Mouse (Mus musculus) neural tube, embryonic 13.5 days (tissue): Measurements from ENCODE around the gene Stard10. TPM values are rescaled to one million over a fixed set of nuclear protein-coding genes. Genes with fewer than 3 reads are reported as not detected.

Experiments
- ATAC-seq: fragments of 200-750 bp; cut with Nextera tagmentation; 2 replicates; pipeline ENCODE4 v1.8.0; 2017; ENCODE audit warnings: low read depth, mild to moderate bottlenecking, moderate TSS enrichment, moderate library complexity
- H3K27ac ChIP-seq: fragments of 300-500 bp; sonication (generic); replicated peaks from 2 replicates; pipeline ENCODE4 v1.5.1; 2015; ENCODE audit warnings: moderate library complexity, mild to moderate bottlenecking, inconsistent platforms
- H3K27me3 ChIP-seq: fragments of 300-500 bp; sonication (generic); 2 replicates; pipeline ENCODE4 v1.6.1; 2015; ENCODE audit warnings: mild to moderate bottlenecking, inconsistent platforms
- H3K36me3 ChIP-seq: fragments of 300-500 bp; sonication (generic); 2 replicates; pipeline ENCODE4 v1.6.1; 2015; ENCODE audit warnings: mild to moderate bottlenecking, inconsistent platforms
- H3K4me1 ChIP-seq: fragments of 300-500 bp; sonication (generic); replicated peaks from 2 replicates; pipeline ENCODE4 v1.6.1; 2015; ENCODE audit warnings: inconsistent platforms
- H3K4me2 ChIP-seq: fragments of 300-500 bp; sonication (generic); 2 replicates; pipeline ENCODE4 v1.6.1; 2015; ENCODE audit warnings: inconsistent platforms, mild to moderate bottlenecking, moderate library complexity
- H3K4me3 ChIP-seq: fragments of 300-500 bp; sonication (generic); 2 replicates; pipeline ENCODE4 v1.5.1; 2015; ENCODE audit warnings: mild to moderate bottlenecking, inconsistent platforms
- H3K9ac ChIP-seq: fragments of 300-500 bp; sonication (generic); 2 replicates; pipeline ENCODE4 v1.6.1; 2015; ENCODE audit warnings: moderate library complexity, mild to moderate bottlenecking, inconsistent platforms
- H3K9me3 ChIP-seq: fragments of 300-500 bp; sonication (generic); 2 replicates; pipeline ENCODE4 v1.6.1; 2016; ENCODE audit warnings: inconsistent platforms
- WGBS: fragments of 180-500 bp; shearing (Covaris S2); methylation state at CpG from one replicate; pipeline ENCODE4 v1.1.7; 2015; 5-methylcytosine and 5-hydroxymethylcytosine counted together
- polyA plus RNA-seq: library from polyadenylated mRNA; unstranded; fragments of >200 nt; fragmentation: Nextera tagmentation; extraction: Ambion mirVana; gene quantifications from 2 replicates; pipeline ENCODE4 v1.2.1, GENCODE M21; 2015

Gene Stard10
- 9.2 and 9.6 TPM in 2 replicates for polyA plus RNA-seq

GRCm38 (mm10) chr7:101317014-101317413, at the start of gene Stard10:
TSS of gene Stard10 (plus strand) at chr7:101317086.
- no peak for ATAC-seq
- Histone ChIP-seq H3K9me3 (no peaks in the 10 kb centered on the region), H3K4me3 (no peak within 1 kb of the TSS), H3K4me2 (no peak within 1 kb of the TSS), H3K4me1 (peaks cover 14% of the 10 kb centered on the region), H3K9ac (no peak within 1 kb of the TSS), H3K27ac (no peak within 1 kb of the TSS), H3K27me3 (peaks cover 31% of the 10 kb centered on the region), H3K36me3 (no peaks in the 10 kb centered on the region)
- 78% methylated on average over 3 of the region's 3 CpGs for WGBS

GRCm38 (mm10) chr7:101267457-101268259, 49.2 kb upstream of the Stard10 start:
- H3K4me2 ChIP-seq = no peak overlapping the region
- H3K27ac ChIP-seq = no peak overlapping the region
- H3K4me3 ChIP-seq = no peak overlapping the region
- H3K9ac ChIP-seq = no peak overlapping the region
- H3K9me3 ChIP-seq = no peaks in the 10 kb centered on the region
- no peaks in the 10 kb centered on the region for H3K4me1 ChIP-seq
- H3K36me3 ChIP-seq = peaks cover 16% of the 10 kb centered on the region
- H3K27me3 ChIP-seq = no peaks in the 10 kb centered on the region
- no peak for ATAC-seq
- WGBS = 87% methylated on average over 3 of the region's 3 CpGs

DNA sequence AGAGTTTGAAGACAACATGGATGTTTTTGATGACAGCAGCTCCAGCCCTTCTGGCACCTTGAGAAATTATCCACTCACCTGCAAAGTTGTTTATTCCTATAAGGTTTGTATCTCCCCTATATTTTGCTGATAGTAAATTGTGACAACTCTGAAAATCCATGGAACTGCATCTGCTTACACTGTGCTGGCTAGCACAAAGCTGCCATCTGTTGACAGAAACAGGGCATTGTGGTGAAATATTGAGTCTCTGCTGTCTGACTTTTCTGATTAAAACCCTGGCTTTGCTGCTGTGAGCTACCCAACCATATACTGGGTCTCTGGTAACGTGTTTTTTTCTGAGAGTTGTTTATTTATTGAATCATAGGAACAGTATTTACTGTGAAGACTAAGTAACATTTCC, 45.3 kb upstream of the Stard10 start:
- WGBS = 88% methylated on average over 1 of the region's 1 CpGs
- Histone ChIP-seq H3K9ac (no peak overlapping the region), H3K9me3 (no peaks in the 10 kb centered on the region), H3K4me1 (no peaks in the 10 kb centered on the region), H3K4me2 (no peak overlapping the region), H3K27me3 (no peaks in the 10 kb centered on the region), H3K4me3 (no peak overlapping the region), H3K27ac (no peak overlapping the region), H3K36me3 (peaks cover 39% of the 10 kb centered on the region)
- ATAC-seq = no peak

DNA sequence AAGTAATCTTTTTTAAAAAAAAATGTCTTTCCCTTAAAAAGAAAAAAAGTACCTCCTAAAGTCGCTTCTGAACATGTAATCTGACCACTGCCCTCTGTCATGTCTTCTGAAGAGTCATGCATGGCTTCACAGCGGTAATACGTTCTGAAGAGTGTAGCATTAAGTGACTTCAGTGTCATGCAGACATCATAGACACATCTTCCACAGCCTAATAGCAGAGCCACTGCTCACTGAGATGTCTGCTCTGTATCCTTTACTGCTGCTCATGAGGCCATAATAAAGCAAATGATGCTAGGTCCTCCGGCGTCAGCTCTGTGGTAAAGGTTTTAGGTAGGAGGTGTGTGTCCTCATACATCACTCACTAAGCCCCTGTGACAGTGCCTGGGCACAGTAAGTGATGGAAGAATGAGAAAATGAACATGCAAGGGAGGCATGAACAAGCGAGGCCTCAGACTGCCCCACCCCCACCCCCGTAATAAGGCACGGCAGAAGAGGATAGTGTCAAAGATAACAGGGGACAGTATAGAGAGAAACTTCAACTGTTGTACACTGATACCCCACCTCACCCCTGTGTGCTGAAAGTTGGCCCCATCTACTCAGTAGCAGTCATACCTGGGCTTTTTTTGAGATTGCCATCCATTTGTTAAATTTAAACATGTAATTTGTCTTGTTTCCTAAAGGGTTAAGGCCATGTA, 44.3 kb upstream of the Stard10 start:
- Histone ChIP-seq H3K27me3 (no peaks in the 10 kb centered on the region), H3K4me2 (no peak overlapping the region), H3K27ac (no peak overlapping the region), H3K4me3 (no peak overlapping the region), H3K9ac (no peak overlapping the region), H3K9me3 (no peaks in the 10 kb centered on the region), H3K4me1 (no peaks in the 10 kb centered on the region), H3K36me3 (peaks cover 48% of the 10 kb centered on the region)
- ATAC-seq = no peak
- 91% methylated on average over 8 of the region's 8 CpGs for WGBS

DNA sequence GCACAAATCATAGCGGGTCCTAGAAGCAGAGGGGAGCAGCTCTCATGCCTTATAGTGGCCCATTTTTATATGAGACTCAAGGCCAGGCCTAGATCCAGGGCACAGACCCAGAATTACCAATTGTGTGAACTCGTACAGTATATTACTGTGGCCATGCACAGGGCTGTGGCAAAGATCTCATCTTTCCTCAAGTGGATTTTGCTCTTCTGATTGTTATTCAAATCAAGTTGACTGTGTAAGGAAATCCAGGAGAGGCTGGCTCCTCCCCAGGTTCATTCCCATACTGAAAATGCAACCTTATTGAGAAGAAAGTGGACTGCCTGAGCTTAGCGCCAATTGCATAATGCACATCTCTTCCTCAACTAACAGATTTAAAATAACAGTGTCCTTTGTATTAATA, 34.2 kb upstream of the Stard10 start:
- H3K4me1 ChIP-seq = no peaks in the 10 kb centered on the region
- H3K9ac ChIP-seq = no peak overlapping the region
- H3K4me2 ChIP-seq = no peak overlapping the region
- 92% methylated on average over 3 of the region's 3 CpGs for WGBS
- peaks cover 81% of the 10 kb centered on the region for H3K36me3 ChIP-seq
- no peak overlapping the region for H3K4me3 ChIP-seq
- ATAC-seq = no peak
- no peak overlapping the region for H3K27ac ChIP-seq
- H3K9me3 ChIP-seq = no peaks in the 10 kb centered on the region
- no peaks in the 10 kb centered on the region for H3K27me3 ChIP-seq

DNA sequence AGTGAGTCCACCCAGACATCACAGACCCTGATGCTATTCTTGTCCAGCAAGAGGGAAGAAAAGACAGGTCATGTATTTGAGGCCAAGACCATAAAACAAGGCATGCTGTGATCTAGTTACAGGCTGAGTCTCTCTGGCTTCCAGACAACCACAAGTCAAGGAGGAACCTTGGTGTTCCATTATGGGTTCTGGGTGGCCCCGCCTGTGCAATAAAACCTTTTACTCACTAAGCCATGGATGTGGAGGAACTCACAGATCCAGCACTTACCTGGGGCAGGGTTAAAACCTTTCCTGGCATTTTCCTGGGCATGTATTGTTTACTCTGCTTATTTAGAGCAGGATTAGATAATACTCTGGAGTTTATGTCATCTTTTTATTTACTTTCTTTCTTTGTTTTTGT, 32.4 kb upstream of the Stard10 start:
- Histone ChIP-seq H3K27ac (no peak overlapping the region), H3K36me3 (peaks cover 70% of the 10 kb centered on the region), H3K9me3 (no peaks in the 10 kb centered on the region), H3K4me2 (no peak overlapping the region), H3K4me1 (no peaks in the 10 kb centered on the region), H3K9ac (no peak overlapping the region), H3K4me3 (no peak overlapping the region), H3K27me3 (no peaks in the 10 kb centered on the region)
- 83% methylated on average over 1 of the region's 1 CpGs for WGBS
- ATAC-seq = no peak

GRCm38 (mm10) chr7:101286891-101287290, 30.0 kb upstream of the Stard10 start:
- Histone ChIP-seq H3K4me1 (no peaks in the 10 kb centered on the region), H3K9me3 (no peaks in the 10 kb centered on the region), H3K27ac (0 out of 2 replicates have a peak overlapping the region, but pooled peaks have one; percentile 13), H3K27me3 (no peaks in the 10 kb centered on the region), H3K36me3 (peaks cover 62% of the 10 kb centered on the region), H3K9ac (no peak overlapping the region), H3K4me2 (no peak overlapping the region), H3K4me3 (no peak overlapping the region)
- WGBS = 89% methylated on average over 4 of the region's 4 CpGs
- no peak for ATAC-seq

- ATAC-seq = no peak
- H3K36me3 ChIP-seq = peaks cover 53% of the 10 kb centered on the region
Observed at GRCm38 (mm10) chr7:101287820-101288219, 29.1 kb upstream of the Stard10 start.

DNA sequence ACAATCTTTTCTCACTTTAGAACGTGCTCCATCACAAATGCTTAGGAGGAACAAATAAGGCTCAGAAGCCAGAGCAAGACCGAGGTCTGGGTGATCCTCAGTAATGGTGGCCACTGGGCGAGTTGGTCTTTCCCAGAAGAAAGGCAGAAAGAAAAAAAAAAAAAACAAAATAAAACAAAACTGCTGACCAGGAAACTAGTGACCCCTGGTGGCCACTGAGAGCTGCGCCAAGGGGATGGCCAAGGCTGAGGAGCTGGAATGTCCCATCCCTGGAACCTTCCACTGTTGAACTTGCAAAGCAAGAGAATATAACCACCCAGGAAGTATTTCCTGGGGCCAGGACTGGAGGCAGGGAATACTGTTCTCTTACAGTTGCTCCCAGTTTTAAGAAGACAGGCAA, 28.4 kb upstream of the Stard10 start:
- Histone ChIP-seq H3K27ac (no peak overlapping the region), H3K27me3 (no peaks in the 10 kb centered on the region), H3K4me2 (no peak overlapping the region), H3K36me3 (peaks cover 47% of the 10 kb centered on the region), H3K4me3 (no peak overlapping the region), H3K9ac (no peak overlapping the region), H3K9me3 (no peaks in the 10 kb centered on the region), H3K4me1 (no peaks in the 10 kb centered on the region)
- no peak for ATAC-seq
- 33% methylated on average over 4 of the region's 4 CpGs for WGBS

More at GRCm38 (mm10) chr7:101287820-101288219, 29.1 kb upstream of the Stard10 start:
- Histone ChIP-seq H3K27me3 (no peaks in the 10 kb centered on the region), H3K27ac (no peak overlapping the region), H3K9ac (no peak overlapping the region), H3K4me3 (no peak overlapping the region), H3K9me3 (no peaks in the 10 kb centered on the region), H3K4me2 (no peak overlapping the region), H3K4me1 (no peaks in the 10 kb centered on the region)
- WGBS = 82% methylated on average over 2 of the region's 2 CpGs

DNA sequence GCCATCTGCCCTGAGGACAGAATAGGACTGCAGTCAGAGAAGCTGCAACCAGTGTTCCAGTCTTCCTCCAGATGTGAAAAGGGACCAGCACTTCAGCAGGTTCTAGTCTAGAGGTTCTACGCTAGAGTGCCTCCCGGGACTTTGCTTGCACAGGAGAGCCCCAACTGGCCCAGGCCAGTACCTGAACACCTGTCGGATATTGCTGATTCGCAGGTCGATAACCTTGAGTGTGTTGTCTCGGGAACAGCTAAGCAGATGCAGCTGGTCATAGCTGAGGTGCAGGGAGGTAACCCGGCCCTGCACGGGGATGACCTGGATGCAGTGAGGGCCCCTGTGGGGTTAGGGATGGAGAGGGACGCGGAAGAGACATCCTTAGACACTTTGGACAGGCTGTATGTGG, 26.5 kb upstream of the Stard10 start:
- 91% methylated on average over 10 of the region's 10 CpGs for WGBS
- Histone ChIP-seq H3K4me3 (no peak overlapping the region), H3K9me3 (no peaks in the 10 kb centered on the region), H3K27ac (no peak overlapping the region), H3K4me2 (no peak overlapping the region), H3K27me3 (no peaks in the 10 kb centered on the region), H3K4me1 (no peaks in the 10 kb centered on the region), H3K9ac (no peak overlapping the region), H3K36me3 (peaks cover 33% of the 10 kb centered on the region)
- ATAC-seq = no peak

- WGBS = 85% methylated on average over 5 of the region's 5 CpGs
- ATAC-seq = no peak
Observed at GRCm38 (mm10) chr7:101291211-101291610, 25.7 kb upstream of the Stard10 start.

DNA sequence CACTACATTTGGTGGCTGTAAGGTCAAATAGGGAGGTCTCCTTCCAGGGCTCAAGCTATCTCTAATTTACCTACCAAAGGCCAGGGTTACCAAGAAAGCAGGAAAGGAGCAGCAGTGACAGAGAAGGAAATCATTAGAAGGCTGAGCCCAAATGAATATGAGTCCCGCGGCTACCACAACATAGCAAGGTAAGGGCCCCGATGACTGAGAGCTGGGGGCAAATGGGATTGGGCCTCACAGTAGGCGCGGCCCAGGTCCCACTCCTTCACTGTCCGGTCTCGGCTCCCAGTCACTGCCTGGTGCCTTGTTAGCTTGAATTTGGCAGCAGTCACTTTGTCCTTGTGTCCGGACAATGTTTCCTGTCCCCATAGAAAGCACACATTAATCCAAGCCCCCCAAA, 25.2 kb upstream of the Stard10 start:
- no peak for ATAC-seq
- H3K27me3 ChIP-seq = 0 out of 2 replicates have a peak, but pooled peaks cover 5% of the 10 kb centered on the region
- WGBS = 94% methylated on average over 8 of the region's 8 CpGs
- no peaks in the 10 kb centered on the region for H3K9me3 ChIP-seq
- H3K27ac ChIP-seq = no peak overlapping the region
- H3K4me1 ChIP-seq = peaks cover 8% of the 10 kb centered on the region
- no peak overlapping the region for H3K9ac ChIP-seq
- H3K36me3 ChIP-seq = peaks cover 22% of the 10 kb centered on the region; the same call in 1 of the 2 replicates
- H3K4me2 ChIP-seq = no peak overlapping the region
- no peak overlapping the region for H3K4me3 ChIP-seq

More at GRCm38 (mm10) chr7:101291211-101291610, 25.7 kb upstream of the Stard10 start:
- peaks cover 4% of the 10 kb centered on the region for H3K4me1 ChIP-seq
- H3K27ac ChIP-seq = no peak overlapping the region
- no peak overlapping the region for H3K4me2 ChIP-seq
- H3K27me3 ChIP-seq = 0 out of 2 replicates have a peak, but pooled peaks cover 5% of the 10 kb centered on the region
- H3K4me3 ChIP-seq = no peak overlapping the region
- peaks cover 25% of the 10 kb centered on the region; the same call in 1 of the 2 replicates for H3K36me3 ChIP-seq
- no peak overlapping the region for H3K9ac ChIP-seq
- no peaks in the 10 kb centered on the region for H3K9me3 ChIP-seq
